In genomic region chr4:69677315-69677714, GRCm38 (mm10) we compare ENCODE assay signal across 19 mouse cellular contexts.
DNase-seq lines count a peak whose midpoint lies in the region; ATAC-seq and TF ChIP-seq lines count a peak whose summit lies in the region.
"Had no signal": no experiment of that assay in that cellular context is flagged by ENCODE, and none has a peak within 500 bp of the region (broad histone marks: within the 10 kb centered on the region; RNA-seq: fewer than 3 reads in every experiment).

No protein-coding gene starts in this region.

- WGBS in forebrain, postnatal 0 days: 57% methylated on average over 2 of the region's 2 CpGs
- 81% methylated on average over 2 of the region's 2 CpGs for WGBS in forebrain, embryonic 12.5 days

- H3K9ac ChIP-seq in forebrain, postnatal 0 days: no peak overlapping the region
- no peak overlapping the region for H3K9ac ChIP-seq in forebrain, embryonic 12.5 days
- H3K9ac ChIP-seq: embryonic facial prominence, embryonic 13.5 days; embryonic facial prominence, embryonic 15.5 days; forebrain, embryonic 13.5 days had no signal

- no peak overlapping the region for H3K4me2 ChIP-seq in forebrain, postnatal 0 days (ENCODE audit: low read depth)
- H3K4me2 ChIP-seq in forebrain, embryonic 12.5 days: no peak overlapping the region
- H3K4me2 ChIP-seq: embryonic facial prominence, embryonic 13.5 days; embryonic facial prominence, embryonic 15.5 days; forebrain, embryonic 13.5 days had no signal

- no peaks in the 10 kb centered on the region for H3K4me1 ChIP-seq in forebrain, postnatal 0 days (ENCODE audit: insufficient read depth)
- H3K4me1 ChIP-seq in forebrain, embryonic 12.5 days: no peaks in the 10 kb centered on the region
- H3K4me1 ChIP-seq: embryonic facial prominence, embryonic 13.5 days; embryonic facial prominence, embryonic 15.5 days; forebrain, embryonic 10.5 days; forebrain, embryonic 13.5 days had no signal

- no peak for TF ChIP-seq CTCF in forebrain, postnatal 0 days (IDR thresholded peaks at IDR 0.05; ENCODE audit: low read depth)
- TF ChIP-seq CTCF in brain, embryonic 14.5 days (IDR thresholded peaks at IDR 0.05; ENCODE audit: borderline replicate concordance, extremely low read depth, insufficient read depth, insufficient read length): no peak

- no peak overlapping the region for H3K4me3 ChIP-seq in forebrain, postnatal 0 days (ENCODE audit: low read depth, low read length)
- no peak overlapping the region for H3K4me3 ChIP-seq in forebrain, embryonic 12.5 days (replicated peaks)
- H3K4me3 ChIP-seq: embryonic facial prominence, embryonic 13.5 days; embryonic facial prominence, embryonic 15.5 days; erythroblast, embryonic 14.5 days; forebrain, embryonic 10.5 days; forebrain, embryonic 13.5 days had no signal

- no peak for TF ChIP-seq POLR2A in brain, embryonic 14.5 days (IDR thresholded peaks at IDR 0.05; ENCODE audit: borderline replicate concordance, extremely low read depth, insufficient read depth, insufficient read length, poor library complexity, severe bottlenecking)

- H3K9me3 ChIP-seq in forebrain, postnatal 0 days (ENCODE audit: low read length): no peaks in the 10 kb centered on the region
- no peaks in the 10 kb centered on the region for H3K9me3 ChIP-seq in forebrain, embryonic 12.5 days
- H3K9me3 ChIP-seq: embryonic facial prominence, embryonic 13.5 days; embryonic facial prominence, embryonic 15.5 days; forebrain, embryonic 10.5 days; forebrain, embryonic 13.5 days had no signal

- no peaks in the 10 kb centered on the region for H3K27me3 ChIP-seq in forebrain, postnatal 0 days (ENCODE audit: insufficient read depth, low read length)
- H3K27me3 ChIP-seq in forebrain, embryonic 12.5 days: no peaks in the 10 kb centered on the region
- H3K27me3 ChIP-seq: embryonic facial prominence, embryonic 13.5 days; embryonic facial prominence, embryonic 15.5 days; forebrain, embryonic 13.5 days had no signal

- peak; percentile 38 for DNase-seq in forebrain, postnatal 0 days
- DNase-seq in brain, embryonic 14.5 days (ENCODE audit: low read depth): peak; percentile 35
- no peak for DNase-seq in spleen, postnatal 10 days (ENCODE audit: low spot score in 2 of 2)
- DNase-seq in cerebellum, adult 9-11 months: no peak
- DNase-seq: adrenal gland, adult 2 months; adrenal gland, postnatal 10 days; adrenal gland, postnatal 25 days; cerebellum, adult 11-12 months; cerebellum, adult 2 months; cerebellum, adult 9-10 months; cerebellum, postnatal 14 days; cerebellum, postnatal 36 days; embryo, embryonic 11 days had no signal

- no peak overlapping the region for H3K27ac ChIP-seq in forebrain, postnatal 0 days (ENCODE audit: low read depth, low read length)
- H3K27ac ChIP-seq in forebrain, embryonic 12.5 days: no peak overlapping the region
- H3K27ac ChIP-seq: embryonic facial prominence, embryonic 13.5 days; embryonic facial prominence, embryonic 15.5 days; forebrain, embryonic 10.5 days; forebrain, embryonic 13.5 days had no signal

- ATAC-seq in forebrain, postnatal 0 days: peak; percentile 81
- no peak for ATAC-seq in forebrain, embryonic 12.5 days (ENCODE audit: low FRiP score)
- ATAC-seq: forebrain, embryonic 13.5 days had no signal

- H3K36me3 ChIP-seq in forebrain, postnatal 0 days (ENCODE audit: insufficient read depth): no peaks in the 10 kb centered on the region
- no peaks in the 10 kb centered on the region for H3K36me3 ChIP-seq in forebrain, embryonic 12.5 days (replicated peaks)
- H3K36me3 ChIP-seq: embryonic facial prominence, embryonic 13.5 days; embryonic facial prominence, embryonic 15.5 days; forebrain, embryonic 10.5 days had no signal

Comparison
In these comparisons a context has a peak if more than half of its experiments do, and no peak if none do; other contexts are left out.
1. DNase-seq: peak in forebrain, postnatal 0 days (single experiment) and brain, embryonic 14.5 days (single experiment); none in spleen, postnatal 10 days (0 of 2) and cerebellum, adult 9-11 months (single experiment).